Mouse (Mus musculus): Measurements from ENCODE around the gene Smarce1.
A peak's percentile ranks its signal among the peaks of the same experiment; 100 is the strongest.
"Not testable (repeated sequence)": the region's sequence is repeated elsewhere in the genome, so short reads cannot be mapped to it uniquely, and the experiment has no call there.

Smarce1 gene

DNA sequence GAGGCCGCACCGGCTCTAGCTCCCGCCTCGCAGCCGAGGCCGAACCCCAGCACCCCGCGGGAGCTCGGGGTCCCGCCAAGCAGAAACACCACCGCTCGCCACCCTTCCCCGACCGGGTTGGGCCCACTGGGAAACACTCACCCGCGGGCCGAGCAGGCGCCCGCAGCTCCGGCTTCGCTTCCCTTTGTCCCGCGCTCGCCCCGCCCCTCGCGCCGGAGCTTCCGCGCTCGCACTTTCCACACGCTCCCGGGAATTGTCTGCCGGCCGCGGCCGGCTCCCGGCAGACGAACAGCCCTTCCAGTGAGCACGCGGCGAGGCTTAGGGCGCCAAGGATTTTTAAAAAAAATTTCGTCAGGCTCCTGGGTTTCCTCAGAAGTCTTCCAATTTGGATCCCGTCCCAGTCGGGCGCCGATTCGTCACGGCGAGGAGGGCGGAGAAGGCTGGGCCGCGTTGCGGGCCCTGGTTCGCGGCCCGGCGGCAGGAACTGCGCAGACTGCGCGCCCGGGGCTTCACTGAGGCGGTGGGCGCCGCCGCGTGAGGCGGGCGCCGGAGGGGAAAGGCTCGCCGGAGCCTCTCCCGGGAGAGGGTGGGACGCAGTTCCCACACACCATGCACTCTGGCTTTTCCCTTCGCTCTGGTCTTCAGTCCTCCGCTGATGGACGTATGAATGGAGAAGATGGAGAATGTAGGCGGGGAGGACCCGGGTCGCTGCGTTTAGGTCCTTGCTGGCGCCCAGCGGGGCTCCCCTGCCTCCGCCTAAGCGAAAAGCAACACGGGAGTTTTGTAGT is at the start of gene Smarce1:
Gene Smarce1 (minus strand): TSS at position 757 of the 788 bp plus-strand sequence.
- DNase-seq (ENCODE audit: low spot score) = peak; percentile 73

DNA sequence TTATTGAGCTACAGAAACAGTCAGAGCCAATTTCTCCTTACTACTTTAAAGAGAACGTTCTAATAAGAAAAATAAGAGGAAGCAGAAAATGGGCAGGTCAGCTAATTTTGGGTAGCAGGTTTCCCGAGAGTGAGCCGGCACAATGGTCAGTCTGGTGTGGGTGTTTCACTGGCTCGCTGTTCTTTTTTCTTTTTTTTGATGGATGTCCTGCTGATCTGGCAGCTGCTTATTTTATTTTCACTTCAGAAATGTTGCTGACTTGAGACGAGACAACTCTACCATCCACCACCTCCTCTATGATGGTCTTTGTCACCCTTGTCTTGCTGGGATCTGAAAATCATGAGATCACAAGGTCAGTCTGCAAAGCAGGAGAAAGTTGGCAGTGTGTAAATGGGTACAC is 49.2 kb upstream of the Smarce1 start:
- DNase-seq (ENCODE audit: low spot score) = no peak

DNA sequence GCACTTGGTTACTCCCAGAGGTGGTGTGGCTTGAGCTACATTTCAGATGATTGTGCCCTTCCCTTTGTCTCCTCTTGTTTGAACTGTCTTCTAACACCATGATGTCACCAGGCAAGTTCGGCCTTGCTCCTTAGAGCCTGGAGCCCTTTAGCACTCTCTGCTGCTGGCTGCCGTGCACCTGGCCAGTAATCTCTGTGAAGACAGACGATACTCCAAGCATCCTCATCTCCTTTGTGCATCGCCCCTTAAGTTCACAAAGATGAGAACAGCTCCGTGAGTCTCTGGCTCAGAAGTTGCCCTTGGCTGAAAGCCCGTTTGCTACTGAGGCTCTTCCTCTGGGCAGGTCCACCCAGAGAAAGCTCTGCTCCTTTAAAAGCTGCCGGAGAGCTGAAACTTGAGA is 46.0 kb upstream of the Smarce1 start:
- DNase-seq (ENCODE audit: low spot score) = no peak

DNA sequence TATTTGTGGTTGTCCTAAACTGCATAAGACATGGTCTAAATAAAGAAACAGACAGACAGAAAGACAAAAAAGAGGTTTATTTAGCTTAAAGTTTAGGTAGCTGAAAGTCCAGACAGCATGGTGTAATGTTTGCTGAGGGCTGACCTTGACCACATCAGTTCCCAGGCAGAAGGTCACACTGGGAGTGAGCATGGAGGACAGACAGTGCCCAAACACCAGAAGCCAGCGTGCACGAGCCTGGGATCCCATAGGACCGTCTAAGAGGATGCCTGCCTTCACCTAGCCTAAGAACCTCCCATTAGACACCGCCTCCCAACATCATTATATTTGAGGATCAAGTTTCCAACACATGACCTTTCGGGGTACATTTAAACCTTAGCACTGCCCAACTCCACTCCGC is 44.8 kb upstream of the Smarce1 start:
- DNase-seq (ENCODE audit: low spot score) = no peak

DNA sequence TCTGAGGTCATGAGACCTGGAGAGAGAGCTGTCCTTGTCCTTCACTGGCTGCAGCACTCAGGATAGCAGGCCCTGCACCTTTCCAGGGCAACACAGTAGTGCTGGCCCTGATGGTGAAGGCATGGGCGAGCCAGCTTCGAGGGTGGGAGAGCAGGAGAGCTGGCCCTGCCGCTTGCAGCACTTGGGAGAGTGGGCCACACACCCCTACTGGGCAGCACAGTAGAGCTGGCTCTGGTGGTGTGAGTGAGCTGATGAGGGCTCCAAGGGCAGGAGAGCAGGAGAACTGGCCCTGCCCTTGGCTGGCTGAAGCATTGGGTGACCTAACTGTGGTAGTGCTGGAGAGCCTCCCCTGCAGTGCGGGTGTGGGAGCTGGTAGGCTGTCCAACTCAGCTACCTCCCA is 41.9 kb upstream of the Smarce1 start:
- DNase-seq (ENCODE audit: low spot score) = no peak

DNA sequence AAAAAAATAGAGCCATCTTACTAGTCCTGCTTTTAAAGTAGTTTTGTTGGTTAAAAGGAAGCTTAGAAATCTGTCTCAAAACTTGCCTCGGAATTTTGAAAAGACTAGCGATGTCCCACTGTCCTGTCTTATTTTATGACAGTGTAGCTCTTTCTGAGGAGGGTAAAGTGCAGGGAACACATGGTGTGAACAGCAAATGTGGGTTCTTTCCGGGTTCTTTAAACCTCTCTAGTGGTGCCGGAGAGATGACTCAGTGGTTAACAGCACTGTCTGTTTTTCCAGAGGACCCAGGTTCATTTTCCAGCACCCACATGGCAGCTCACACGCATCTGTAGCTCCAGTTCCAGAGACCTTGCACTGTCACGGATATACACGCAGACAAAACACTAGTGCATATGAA is 38.4 kb upstream of the Smarce1 start:
- no peak for DNase-seq (ENCODE audit: low spot score)

DNA sequence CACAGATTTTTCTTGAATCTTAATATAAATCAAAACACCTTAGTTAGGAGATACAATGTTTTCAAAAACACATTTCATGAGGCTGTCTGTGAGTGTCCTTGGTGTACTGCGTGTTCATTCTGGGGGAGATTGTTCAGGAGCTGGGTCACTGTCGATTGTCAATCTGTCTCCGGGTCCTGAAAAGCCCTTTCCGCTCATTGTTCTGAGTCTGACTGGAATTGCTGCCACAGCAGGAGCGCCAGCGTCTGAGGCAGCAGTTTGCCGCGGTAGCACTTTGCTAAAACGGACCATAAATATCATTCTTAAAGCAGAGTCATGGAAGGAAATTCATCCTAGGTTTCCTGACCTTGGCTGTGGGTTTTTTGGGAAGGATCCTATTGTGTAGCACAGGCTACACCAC is 35.0 kb upstream of the Smarce1 start:
- no peak for DNase-seq (ENCODE audit: low spot score)

DNA sequence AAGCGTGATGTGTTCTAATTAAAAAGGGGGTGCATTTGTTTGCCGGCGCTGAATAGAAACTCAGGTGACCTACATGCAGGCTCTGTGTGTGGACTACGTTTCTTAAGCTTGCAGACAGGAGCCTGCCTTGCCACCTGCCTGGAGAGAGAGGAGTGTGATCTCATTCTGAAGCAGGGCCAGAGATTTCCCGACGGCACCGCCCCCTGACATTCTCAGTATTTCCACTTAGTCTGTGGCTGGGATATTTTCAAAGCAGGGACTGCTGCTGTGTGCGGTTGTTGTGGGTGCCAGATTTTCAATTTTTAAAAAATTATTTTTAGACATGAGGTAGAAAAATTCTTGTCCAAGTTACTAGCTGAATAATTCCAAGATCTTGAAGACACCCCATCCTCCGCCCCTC is 34.4 kb upstream of the Smarce1 start:
- DNase-seq (ENCODE audit: low spot score) = peak; percentile 49

DNA sequence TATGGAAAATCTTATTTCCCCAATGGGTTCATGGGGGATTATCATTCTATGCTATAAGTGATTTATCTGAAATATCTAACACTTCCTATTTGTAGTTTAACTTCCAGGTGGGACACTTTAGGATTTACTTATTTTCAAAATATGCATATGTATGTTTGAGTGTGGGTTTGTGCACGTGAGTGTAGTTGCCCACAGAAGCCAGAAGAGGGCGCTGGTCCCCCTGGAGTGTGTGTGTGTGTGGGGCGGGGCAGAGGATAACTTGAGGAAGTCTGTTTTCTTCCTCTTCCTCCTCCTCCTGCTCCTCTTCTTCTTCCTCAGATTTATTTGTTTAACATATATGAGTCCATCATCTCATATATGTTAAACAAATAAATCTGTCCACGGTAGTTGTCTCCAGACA is 25.4 kb upstream of the Smarce1 start:
- DNase-seq (ENCODE audit: low spot score) = no peak

DNA sequence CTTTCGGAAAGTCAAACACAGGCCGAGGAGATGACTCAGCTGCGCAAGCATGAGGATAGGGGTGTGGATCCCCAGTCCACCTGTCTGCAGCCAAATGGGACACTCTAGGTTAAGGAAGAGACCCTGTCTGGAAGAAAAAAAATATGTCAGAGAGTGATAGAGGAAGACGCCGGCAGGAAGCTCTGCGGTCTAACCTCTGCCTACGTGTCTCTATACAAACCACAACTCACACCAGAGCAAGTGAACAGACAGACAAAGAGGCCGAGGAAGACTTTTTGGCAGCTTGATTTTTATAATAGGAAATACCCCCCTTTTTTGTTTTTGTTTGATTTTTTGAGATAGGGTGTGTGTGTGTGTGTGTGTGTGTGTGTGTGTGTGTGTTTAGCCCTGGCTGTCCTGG is 24.5 kb upstream of the Smarce1 start:
- no peak for DNase-seq (ENCODE audit: low spot score)

DNA sequence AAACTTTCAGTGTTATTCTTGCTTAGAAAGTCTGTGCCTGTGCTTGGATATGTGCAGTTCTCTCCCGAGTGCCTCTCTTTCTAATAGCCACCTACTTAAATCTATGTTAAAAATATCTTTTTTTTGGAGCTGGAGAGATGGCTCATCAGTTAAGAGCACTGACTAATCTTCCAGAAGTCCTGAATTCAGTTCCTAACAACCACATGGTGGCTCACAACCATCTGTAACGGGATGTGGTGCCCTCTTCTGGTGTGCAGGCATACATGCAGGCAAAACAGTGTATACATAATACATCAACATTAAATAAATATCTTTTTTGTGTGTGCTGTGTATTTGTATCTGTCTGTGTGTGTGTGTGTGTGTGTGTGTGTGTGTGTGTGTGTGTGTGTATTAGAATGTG is 23.1 kb upstream of the Smarce1 start:
- no peak for DNase-seq (ENCODE audit: low spot score)

DNA sequence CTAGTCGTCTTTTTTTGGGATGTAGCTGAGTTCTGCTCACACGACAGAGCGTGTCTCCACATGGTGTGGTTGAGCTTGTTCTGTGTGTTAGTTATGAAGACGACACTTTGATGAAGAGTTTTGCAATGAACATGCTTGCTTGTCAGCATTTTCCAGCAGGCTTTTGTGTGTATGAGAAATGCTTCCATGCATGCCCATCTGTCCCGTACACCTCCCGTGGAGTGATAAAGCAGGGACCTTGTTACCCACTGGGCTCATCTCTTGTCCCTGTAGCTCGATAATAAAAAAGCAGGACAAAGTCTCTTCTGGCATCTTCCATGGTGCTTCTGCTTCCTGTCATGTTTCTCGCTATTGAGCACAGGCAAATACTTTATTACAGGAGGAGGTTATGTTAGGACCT is 21.9 kb upstream of the Smarce1 start:
- DNase-seq (ENCODE audit: low spot score) = no peak

DNA sequence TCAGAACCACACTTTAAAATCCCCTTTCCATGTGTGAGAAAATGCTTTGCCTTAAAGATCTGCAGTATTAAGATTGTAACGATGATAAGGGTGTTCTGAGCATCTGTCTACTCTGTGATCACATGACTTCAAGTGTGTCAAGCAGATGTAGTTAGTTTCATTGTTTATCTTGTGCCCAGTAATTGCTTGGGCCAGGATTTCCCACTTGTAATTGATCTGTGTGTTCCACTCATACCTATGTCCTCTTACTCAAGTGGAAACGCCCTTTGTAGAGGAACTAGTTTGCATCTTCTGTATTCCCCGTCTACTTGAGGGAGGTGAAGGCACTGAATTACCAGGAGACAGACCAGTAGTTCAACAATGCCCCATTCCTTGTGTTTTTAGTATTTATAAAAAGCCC is 19.8 kb upstream of the Smarce1 start:
- DNase-seq (ENCODE audit: low spot score) = no peak

DNA sequence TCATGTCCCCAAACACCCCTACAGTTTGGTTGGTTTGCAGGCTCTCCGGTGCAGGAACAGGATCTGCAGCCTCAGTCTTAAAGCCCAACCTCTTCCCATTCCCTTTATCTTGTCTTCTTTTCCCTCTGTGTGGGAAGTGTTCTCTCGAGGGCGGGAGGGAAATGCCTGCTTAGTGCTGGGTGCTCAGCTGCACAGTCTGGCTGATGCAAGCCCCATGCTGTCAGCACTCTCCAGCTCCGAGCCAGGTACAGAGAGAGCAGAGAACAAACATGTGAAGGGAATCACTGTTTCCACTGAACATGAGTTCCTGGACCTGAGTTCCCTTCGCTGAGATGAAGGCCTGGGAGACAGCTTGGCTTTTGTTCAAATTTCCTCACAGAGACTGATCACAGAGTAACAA is 19.4 kb upstream of the Smarce1 start:
- DNase-seq (ENCODE audit: low spot score) = peak; percentile 51

DNA sequence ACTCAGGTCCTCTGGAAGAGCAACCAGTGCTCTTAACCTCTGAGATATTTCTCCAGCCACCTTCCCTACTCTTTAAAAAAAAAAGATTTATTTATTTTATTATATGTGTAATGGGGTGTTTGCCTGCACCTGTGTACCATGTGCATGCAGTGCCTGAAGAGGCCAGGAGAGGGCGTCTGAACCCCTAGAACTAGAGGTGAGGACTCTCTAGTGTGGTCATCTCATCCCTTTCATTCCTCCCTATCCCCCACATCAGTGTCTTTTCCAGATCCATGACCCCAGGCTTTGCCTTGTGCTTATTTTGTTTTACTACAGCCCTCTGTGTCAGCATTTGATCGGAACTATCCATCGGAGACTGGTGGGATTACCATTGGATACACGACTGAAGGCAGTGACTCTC is 18.3 kb upstream of the Smarce1 start:
- DNase-seq (ENCODE audit: low spot score) = no peak

DNA sequence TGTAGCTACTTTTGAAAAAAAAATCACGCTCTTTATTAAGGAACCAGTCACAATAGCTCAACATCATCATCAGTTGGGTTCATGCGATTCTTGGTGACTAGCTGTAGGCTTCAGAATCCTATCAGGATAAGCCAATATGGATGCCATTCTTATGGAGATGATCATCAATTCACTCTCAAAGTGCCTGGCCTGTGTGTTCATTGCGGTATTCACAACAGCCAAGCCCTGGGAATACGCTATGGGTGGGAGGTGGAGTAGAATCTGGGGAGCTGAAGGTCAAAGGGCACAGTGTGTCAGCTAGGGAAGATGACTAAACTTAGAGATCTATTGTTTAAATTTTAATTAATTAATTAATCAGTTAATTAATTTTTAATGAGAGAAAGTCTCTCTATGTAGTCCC is 17.1 kb upstream of the Smarce1 start:
- no peak for DNase-seq (ENCODE audit: low spot score)

DNA sequence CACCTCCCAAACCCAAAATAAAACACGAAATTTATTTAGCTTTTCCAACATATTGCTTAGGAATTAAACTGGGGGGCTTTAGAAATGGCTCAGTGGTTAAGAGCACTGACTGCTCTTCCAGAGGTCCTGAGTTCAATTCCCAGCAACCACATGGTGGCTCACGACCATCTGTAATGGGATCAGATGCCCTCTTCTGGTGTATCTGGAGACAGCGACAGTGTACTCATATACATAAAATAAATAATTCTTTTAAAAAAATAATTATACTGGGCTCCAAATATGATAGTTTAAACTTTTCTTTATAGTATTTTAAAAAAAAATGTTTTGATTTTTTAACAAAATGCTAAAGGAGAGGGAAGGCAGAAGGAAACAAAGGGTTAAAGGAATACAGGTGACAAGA is 13.7 kb upstream of the Smarce1 start:
- DNase-seq (ENCODE audit: low spot score) = not testable (repeated sequence)

DNA sequence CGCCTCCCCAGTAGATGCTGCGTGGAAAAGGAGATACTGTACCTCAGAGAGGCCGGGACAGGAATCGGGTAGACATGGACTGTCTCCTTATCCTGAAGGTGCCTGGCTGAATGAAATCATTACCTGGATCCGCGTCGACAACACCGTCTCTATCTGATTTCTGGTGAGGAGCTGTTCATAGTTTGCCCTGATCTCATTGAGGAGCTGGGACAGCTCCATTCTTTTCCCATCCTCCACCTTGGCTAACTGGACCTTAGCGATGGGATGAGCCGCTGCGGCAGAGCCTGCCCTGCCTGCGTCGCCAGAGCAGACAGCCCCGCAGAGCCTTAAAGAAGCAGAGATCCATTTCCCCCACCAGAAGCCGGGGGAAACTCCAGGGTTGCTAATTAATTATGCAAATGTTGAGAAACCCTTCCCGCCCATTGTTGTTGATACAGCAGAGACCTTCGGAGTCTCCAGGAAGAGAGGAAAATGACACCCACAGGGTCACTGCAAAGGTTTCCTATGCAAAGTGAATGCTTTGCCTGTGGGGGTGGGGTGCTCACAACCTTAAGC is 13.1 kb upstream of the Smarce1 start, which contains the start of gene Krt222:
Gene Krt222 (minus strand): TSS at position 266 of the 555 bp plus-strand sequence.
- DNase-seq (ENCODE audit: low spot score) = peak; percentile 35

DNA sequence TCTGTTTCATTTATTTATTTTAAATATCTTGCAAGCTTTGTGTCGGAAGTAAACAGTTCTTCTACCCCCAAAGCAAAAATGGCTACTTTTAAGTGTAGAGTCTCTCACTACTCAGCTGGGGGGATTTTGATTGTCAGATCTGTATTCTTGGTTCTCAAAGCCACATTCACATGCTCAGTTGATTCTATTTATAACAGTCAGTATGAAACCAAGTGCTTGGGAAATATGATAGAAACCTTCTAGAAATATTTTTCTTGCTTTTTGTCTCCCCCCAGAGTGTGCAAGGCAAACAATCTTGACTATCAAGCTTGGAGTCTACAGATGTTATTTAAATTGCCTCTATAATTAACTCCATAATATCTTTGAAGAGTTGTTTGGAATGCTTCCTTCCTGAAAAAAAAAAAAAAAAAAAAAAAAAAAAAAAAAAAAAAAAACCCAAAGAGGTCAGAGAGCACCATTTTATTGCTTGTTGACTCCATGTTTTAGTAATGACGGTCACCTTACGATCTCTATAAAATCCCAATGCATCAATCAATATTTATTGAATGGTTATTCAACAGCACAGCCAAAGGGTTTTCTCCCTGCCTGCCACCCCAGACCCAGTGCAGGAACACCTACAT is 12.5 kb upstream of the Smarce1 start:
- DNase-seq (ENCODE audit: low spot score) = no peak

DNA sequence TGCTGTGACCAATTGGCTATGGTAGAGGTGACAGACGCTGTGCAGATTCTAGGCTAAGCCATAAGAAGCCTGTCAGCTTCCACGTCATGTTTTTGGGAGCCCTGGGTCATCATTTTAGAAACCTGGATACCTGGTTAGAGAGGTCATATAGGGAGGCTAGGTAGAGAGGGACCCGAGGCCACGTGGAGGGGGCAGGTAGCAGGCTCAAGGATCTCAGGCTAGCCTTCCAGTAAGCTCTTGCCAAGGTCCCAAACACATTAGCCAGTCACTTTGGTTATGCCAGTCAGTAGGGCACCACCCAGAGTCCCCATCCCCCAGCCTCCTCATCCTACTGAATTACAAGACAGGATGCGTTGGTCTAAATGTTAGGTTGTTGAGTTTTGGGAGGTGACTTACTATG is 11.2 kb upstream of the Smarce1 start:
- DNase-seq (ENCODE audit: low spot score) = no peak

DNA sequence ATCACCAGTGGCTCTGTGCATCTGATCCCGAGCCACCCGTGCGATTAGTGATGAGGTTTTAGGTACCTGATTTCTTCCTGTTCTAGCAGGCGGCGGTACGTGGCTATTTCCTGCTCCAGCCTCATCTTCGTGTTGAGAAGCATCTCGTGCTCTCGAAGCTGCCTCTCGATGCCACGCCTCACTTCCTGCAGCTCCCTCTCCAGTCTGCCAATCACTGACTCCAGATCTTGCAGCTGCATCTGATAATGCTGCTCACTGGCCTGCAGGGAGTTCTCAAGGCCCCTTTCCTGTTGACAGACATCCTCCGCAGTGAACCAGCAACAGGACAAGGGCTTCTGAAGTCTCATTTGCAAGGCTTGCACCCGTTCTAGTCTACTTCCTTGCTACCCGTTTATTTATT is 7.7 kb upstream of the Smarce1 start:
- no peak for DNase-seq (ENCODE audit: low spot score)

DNA sequence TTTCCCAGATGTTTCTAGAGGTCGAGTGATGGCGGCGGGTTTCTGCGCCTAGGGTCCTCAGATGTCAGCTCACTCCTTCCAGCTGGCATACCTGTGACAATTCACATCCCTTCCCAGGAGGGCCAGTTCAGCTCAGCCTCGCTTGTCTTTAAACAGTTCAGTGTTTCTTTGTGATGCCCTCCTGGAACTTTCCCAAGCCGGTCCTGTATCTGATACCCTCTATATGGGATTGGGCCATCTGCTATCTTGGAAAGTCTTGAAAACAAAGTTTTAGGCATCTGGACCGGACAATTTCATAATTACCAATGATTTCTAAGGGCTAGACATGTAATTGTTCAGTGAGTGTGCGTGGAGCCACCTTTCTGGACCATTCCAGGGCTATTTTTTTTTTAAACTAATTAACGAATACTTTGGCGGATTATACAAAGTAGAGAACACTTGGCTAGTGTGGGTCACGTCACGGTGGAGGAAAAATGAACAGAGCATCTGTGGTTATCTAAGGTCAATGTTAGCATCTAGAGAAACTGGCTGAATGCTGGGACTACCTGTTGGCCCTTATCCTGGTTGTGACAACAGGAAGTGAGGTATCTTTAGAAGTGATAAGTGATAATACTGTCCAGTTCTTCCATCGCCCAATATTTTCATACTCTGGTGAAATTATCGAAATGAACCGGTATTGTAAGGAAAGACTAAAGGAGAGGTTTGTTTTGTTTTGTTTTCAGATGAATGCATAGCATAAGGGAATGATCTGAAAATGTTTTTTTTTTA is 416 bp upstream of the Smarce1 start:
- no peak for DNase-seq (ENCODE audit: low spot score)
